Mouse (Mus musculus): ENCODE measurements at regions not wholly inside any gene's neighbourhood (a gene's known extent, or its start where the extent isn't known, plus 50 kb on each side); places are given as distances from the start of the nearest gene placed in this dataset.
A peak's percentile ranks its signal among the peaks of the same experiment; 100 is the strongest.

GRCm38 (mm10) chr1:185519811-185520210 is 65.2 kb downstream of the Slc30a10 start:
- Histone ChIP-seq H3K4me1 (replicated peaks; ENCODE audit: low read depth, low read length) (peaks cover 6% of the 10 kb centered on the region), H3K36me3 (ENCODE audit: insufficient read depth, low read length) (no peaks in the 10 kb centered on the region), H3K9me3 (ENCODE audit: low read length) (no peaks in the 10 kb centered on the region), H3K4me3 (replicated peaks; ENCODE audit: low read length) (no peak overlapping the region), H3K27me3 (ENCODE audit: insufficient read depth, low read length) (no peaks in the 10 kb centered on the region)
- no peak for TF ChIP-seq CTCF (conservative IDR thresholded peaks at IDR 0.05; ENCODE audit: low read length)
- no peak for TF ChIP-seq NANOG (IDR thresholded peaks at IDR 0.05; ENCODE audit: borderline replicate concordance, low read length)
- no peak for TF ChIP-seq POU5F1 (IDR thresholded peaks at IDR 0.05; ENCODE audit: borderline replicate concordance, low read length)

- peaks cover 11% of the 10 kb centered on the region; the same call in 1 of the 2 replicates for H3K9me3 ChIP-seq (ENCODE audit: low read length)
- H3K36me3 ChIP-seq (ENCODE audit: insufficient read depth, low read length): no peaks in the 10 kb centered on the region
- TF ChIP-seq NANOG (IDR thresholded peaks at IDR 0.05; ENCODE audit: borderline replicate concordance, low read length) (no peak), POU5F1 (IDR thresholded peaks at IDR 0.05; ENCODE audit: borderline replicate concordance, low read length) (no peak), CTCF (conservative IDR thresholded peaks at IDR 0.05; ENCODE audit: low read length) (no peak)
- H3K27me3 ChIP-seq (ENCODE audit: insufficient read depth, low read length): no peaks in the 10 kb centered on the region
- H3K4me1 ChIP-seq (replicated peaks; ENCODE audit: low read depth, low read length): no peaks in the 10 kb centered on the region
- H3K4me3 ChIP-seq (replicated peaks; ENCODE audit: low read length): no peak overlapping the region
Measured at GRCm38 (mm10) chr1:185524020-185524419, 69.4 kb downstream of the Slc30a10 start.

GRCm38 (mm10) chr1:185533471-185533870 is 78.8 kb downstream of the Slc30a10 start:
- no peak overlapping the region for H3K4me3 ChIP-seq (replicated peaks; ENCODE audit: low read length)
- no peaks in the 10 kb centered on the region for H3K9me3 ChIP-seq (ENCODE audit: low read length)
- peaks cover 10% of the 10 kb centered on the region for H3K4me1 ChIP-seq (replicated peaks; ENCODE audit: low read depth, low read length)
- H3K27me3 ChIP-seq (ENCODE audit: insufficient read depth, low read length): no peaks in the 10 kb centered on the region
- TF ChIP-seq POU5F1 (IDR thresholded peaks at IDR 0.05; ENCODE audit: borderline replicate concordance, low read length) (no peak), CTCF (conservative IDR thresholded peaks at IDR 0.05; ENCODE audit: low read length) (no peak), NANOG (IDR thresholded peaks at IDR 0.05; ENCODE audit: borderline replicate concordance, low read length) (no peak)
- no peaks in the 10 kb centered on the region for H3K36me3 ChIP-seq (ENCODE audit: insufficient read depth, low read length)

- TF ChIP-seq POU5F1 (IDR thresholded peaks at IDR 0.05; ENCODE audit: borderline replicate concordance, low read length): no peak
- TF ChIP-seq NANOG (IDR thresholded peaks at IDR 0.05; ENCODE audit: borderline replicate concordance, low read length): no peak
- no peak for TF ChIP-seq CTCF (conservative IDR thresholded peaks at IDR 0.05; ENCODE audit: low read length)
- Histone ChIP-seq H3K36me3 (ENCODE audit: insufficient read depth, low read length) (no peaks in the 10 kb centered on the region), H3K4me3 (replicated peaks; ENCODE audit: low read length) (no peak overlapping the region), H3K4me1 (replicated peaks; ENCODE audit: low read depth, low read length) (peaks cover 10% of the 10 kb centered on the region), H3K9me3 (ENCODE audit: low read length) (no peaks in the 10 kb centered on the region), H3K27me3 (ENCODE audit: insufficient read depth, low read length) (no peaks in the 10 kb centered on the region)
Measured at GRCm38 (mm10) chr1:185534129-185534528, 79.5 kb downstream of the Slc30a10 start.

GRCm38 (mm10) chr1:185535321-185535720 is 80.7 kb downstream of the Slc30a10 start:
- TF ChIP-seq POU5F1 (IDR thresholded peaks at IDR 0.05; ENCODE audit: borderline replicate concordance, low read length) (no peak), CTCF (conservative IDR thresholded peaks at IDR 0.05; ENCODE audit: low read length) (no peak), NANOG (IDR thresholded peaks at IDR 0.05; ENCODE audit: borderline replicate concordance, low read length) (no peak)
- peaks cover 10% of the 10 kb centered on the region for H3K4me1 ChIP-seq (replicated peaks; ENCODE audit: low read depth, low read length)
- H3K9me3 ChIP-seq (ENCODE audit: low read length): no peaks in the 10 kb centered on the region
- no peaks in the 10 kb centered on the region for H3K36me3 ChIP-seq (ENCODE audit: insufficient read depth, low read length)
- H3K4me3 ChIP-seq (replicated peaks; ENCODE audit: low read length): no peak overlapping the region
- H3K27me3 ChIP-seq (ENCODE audit: insufficient read depth, low read length): no peaks in the 10 kb centered on the region

DNA sequence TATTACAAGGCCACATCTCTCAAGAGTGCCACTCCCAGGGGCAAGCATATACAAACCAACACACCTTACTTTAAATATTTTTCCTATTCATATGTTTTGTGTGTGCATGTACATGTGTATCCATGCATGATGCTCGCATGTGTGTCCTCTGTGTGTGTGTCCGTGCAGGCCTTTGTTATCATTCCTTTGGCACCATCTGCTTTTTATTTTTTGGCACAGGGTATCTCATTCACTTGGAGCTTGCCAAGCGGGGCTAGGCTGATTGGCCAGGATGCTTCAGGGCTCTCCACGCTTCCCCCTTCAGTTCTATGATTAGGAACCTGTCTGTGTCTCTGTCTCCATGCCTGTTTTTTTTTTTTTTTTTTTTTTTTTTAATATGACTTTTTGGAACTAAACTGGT is 82.6 kb downstream of the Slc30a10 start:
- H3K27me3 ChIP-seq (ENCODE audit: insufficient read depth, low read length): no peaks in the 10 kb centered on the region
- no peak for TF ChIP-seq NANOG (IDR thresholded peaks at IDR 0.05; ENCODE audit: borderline replicate concordance, low read length)
- no peak for TF ChIP-seq CTCF (conservative IDR thresholded peaks at IDR 0.05; ENCODE audit: low read length)
- TF ChIP-seq POU5F1 (IDR thresholded peaks at IDR 0.05; ENCODE audit: borderline replicate concordance, low read length): no peak

DNA sequence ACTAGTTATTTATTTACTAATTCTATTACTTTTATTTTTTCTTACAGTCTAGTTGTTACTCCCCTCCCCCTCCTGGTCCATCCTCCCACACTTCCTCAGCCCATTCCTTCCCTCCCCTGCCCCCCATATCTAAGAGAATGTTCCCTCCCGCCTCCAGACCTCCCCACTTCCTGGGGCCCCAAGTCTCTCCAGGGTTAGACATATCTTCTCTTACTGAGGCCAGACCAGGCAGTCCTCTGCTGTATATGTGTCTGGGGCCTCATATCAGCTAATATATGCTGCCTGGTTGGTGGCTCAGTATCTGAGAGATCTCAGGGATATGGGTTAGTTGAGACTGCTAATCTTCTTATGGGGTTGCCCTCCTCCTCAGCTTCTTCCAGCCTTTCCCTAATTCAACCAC is 84.8 kb downstream of the Slc30a10 start:
- no peaks in the 10 kb centered on the region for H3K36me3 ChIP-seq (ENCODE audit: insufficient read depth, low read length)
- H3K27me3 ChIP-seq (ENCODE audit: insufficient read depth, low read length): no peaks in the 10 kb centered on the region
- no peak for TF ChIP-seq POU5F1 (IDR thresholded peaks at IDR 0.05; ENCODE audit: borderline replicate concordance, low read length)
- TF ChIP-seq CTCF (conservative IDR thresholded peaks at IDR 0.05; ENCODE audit: low read length): no peak
- no peak for TF ChIP-seq NANOG (IDR thresholded peaks at IDR 0.05; ENCODE audit: borderline replicate concordance, low read length)

More for the DNA sequence above, 82.6 kb downstream of the Slc30a10 start:
- Histone ChIP-seq H3K9me3 (ENCODE audit: low read length) (no peaks in the 10 kb centered on the region), H3K4me1 (replicated peaks; ENCODE audit: low read depth, low read length) (peaks cover 10% of the 10 kb centered on the region), H3K4me3 (replicated peaks; ENCODE audit: low read length) (no peak overlapping the region), H3K36me3 (ENCODE audit: insufficient read depth, low read length) (no peaks in the 10 kb centered on the region)

DNA sequence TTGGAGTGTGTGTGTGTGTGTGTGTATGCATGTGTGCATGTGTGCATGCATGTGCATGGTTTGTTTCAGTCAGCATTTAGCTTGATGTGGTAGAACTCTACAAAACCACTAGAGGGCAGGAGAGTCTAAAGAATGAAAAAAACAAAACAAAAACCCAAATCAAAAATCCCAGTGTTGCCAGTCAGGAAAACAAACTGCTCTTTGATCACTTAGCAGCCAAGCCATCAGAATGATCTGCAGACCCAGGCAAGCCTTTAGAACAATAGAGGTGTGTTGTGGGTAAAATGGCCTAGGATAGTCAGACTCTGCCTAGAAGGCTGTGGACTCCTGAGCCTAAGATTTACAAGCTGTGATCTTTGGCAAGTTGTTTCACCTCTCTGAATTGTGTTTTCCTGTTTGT is 91.7 kb downstream of the Slc30a10 start:
- Histone ChIP-seq H3K36me3 (ENCODE audit: insufficient read depth, low read length) (no peaks in the 10 kb centered on the region), H3K4me1 (replicated peaks; ENCODE audit: low read depth, low read length) (peaks cover 13% of the 10 kb centered on the region), H3K27me3 (ENCODE audit: insufficient read depth, low read length) (no peaks in the 10 kb centered on the region), H3K4me3 (replicated peaks; ENCODE audit: low read length) (no peak overlapping the region), H3K9me3 (ENCODE audit: low read length) (peaks cover 7% of the 10 kb centered on the region; the same call in 1 of the 2 replicates)
- no peak for TF ChIP-seq NANOG (IDR thresholded peaks at IDR 0.05; ENCODE audit: borderline replicate concordance, low read length)
- peak; percentile 38 for TF ChIP-seq CTCF (conservative IDR thresholded peaks at IDR 0.05; ENCODE audit: low read length)

More for the DNA sequence above, 84.8 kb downstream of the Slc30a10 start:
- Histone ChIP-seq H3K4me3 (replicated peaks; ENCODE audit: low read length) (no peak overlapping the region), H3K4me1 (replicated peaks; ENCODE audit: low read depth, low read length) (0 out of 2 replicates have a peak, but pooled peaks cover under 1% of the 10 kb centered on the region), H3K9me3 (ENCODE audit: low read length) (peaks cover 7% of the 10 kb centered on the region; the same call in 1 of the 2 replicates)
